Mouse (Mus musculus): ENCODE data around the gene Cnr2.
A peak's percentile ranks its signal among the peaks of the same experiment; 100 is the strongest.

The Cnr2 gene

GRCm38 (mm10) chr4:135964426-135964825, 69.2 kb downstream of the Cnr2 start:
- peak in 1 of 2 experiments; percentile 63 for DNase-seq (ENCODE audit: low spot score in 2 of 2)

- no peak for DNase-seq (ENCODE audit: low spot score in 2 of 2)
These were observed 69.9 kb downstream of the Cnr2 start for GRCm38 (mm10) chr4:135965113-135965512.

- no peak for DNase-seq (ENCODE audit: low spot score in 2 of 2)
These were observed 71.1 kb downstream of the Cnr2 start for GRCm38 (mm10) chr4:135966283-135966682.

- DNase-seq (ENCODE audit: low spot score in 2 of 2) = no peak
These were observed 72.0 kb downstream of the Cnr2 start for GRCm38 (mm10) chr4:135967086-135967760.

GRCm38 (mm10) chr4:135968271-135968869, 73.2 kb downstream of the Cnr2 start:
- no peak for DNase-seq (ENCODE audit: low spot score in 2 of 2)

- DNase-seq (ENCODE audit: low spot score in 2 of 2) = no peak
These were observed 74.0 kb downstream of the Cnr2 start for GRCm38 (mm10) chr4:135969070-135969750.

Data from frontal cortex, postnatal 10 days (tissue).